Mouse (Mus musculus): Measurements from ENCODE around the gene Sept14.

- no peak for TF ChIP-seq CTCF (IDR thresholded peaks at IDR 0.05; ENCODE audit: borderline replicate concordance, control insufficient read depth, extremely low read depth, insufficient read depth, low read length, poor library complexity)
- no peak for TF ChIP-seq POLR2A (IDR thresholded peaks at IDR 0.05; ENCODE audit: control insufficient read depth, extremely low read depth, insufficient read depth, low read length, poor library complexity)
Measured at GRCm38 (mm10) chr5:129742903-129743488, 34.7 kb upstream of the Sept14 start.

Data from thymus, adult 2 months (tissue).